Mouse (Mus musculus): Measurements from ENCODE around the gene Sec61g. TPM values are rescaled to one million over a fixed set of nuclear protein-coding genes. Genes with fewer than 3 reads are reported as not detected.

The Sec61g gene
- polyA plus RNA-seq, 1 experiment = 25.2 TPM

Other genes starting within 250 kb of the Sec61g start
- 4.7 and 5.4 TPM in 2 replicates for gene Egfr, start 243.7 kb upstream of the Sec61g start, polyA plus RNA-seq (2012; rRNA removed)

Data from frontal cortex, adult 2 months (tissue).